Mouse (Mus musculus) MEL (cell line): ENCODE data around the gene Csnk1d. TPM values are rescaled to one million over a fixed set of nuclear protein-coding genes. Genes with fewer than 3 reads are reported as not detected.

Experiments used
- DNase-seq: peaks from one replicate; pipeline ENCODE4 v3.0.0; 2011; ENCODE audit warnings: low read depth, low spot score
- H3K27ac ChIP-seq: 2 replicates; pipeline ENCODE4 v1.5.1; 2012; ENCODE audit warnings: low read depth, mild to moderate bottlenecking, control low read depth, low read length, moderate library complexity; ENCODE audit not compliant: control insufficient read depth
- H3K27me3 ChIP-seq, 2 experiments: fragments of 150-350 bp in 1 of 2; sonication (generic) in 1 of 2; 2 replicates each; pipeline ENCODE4 v1.6.1; 2012; ENCODE audit warnings: low read length in 2 of 2, mild to moderate bottlenecking in 2 of 2, improper control_type of control experiment in 1 of 2, moderate library complexity in 1 of 2; ENCODE audit not compliant: insufficient read depth in 2 of 2, control insufficient read depth in 1 of 2
- H3K36me3 ChIP-seq, 2 experiments: 2 replicates each; pipeline ENCODE4 v1.6.1; 2012 to 2014; ENCODE audit warnings: low read length in 2 of 2, improper control_type of control experiment in 1 of 2, inconsistent platforms in 1 of 2, mild to moderate bottlenecking in 1 of 2; ENCODE audit not compliant: insufficient read depth in 2 of 2, control insufficient read depth in 1 of 2
- H3K4me1 ChIP-seq, 2 experiments: fragments of 150-350 bp in 1 of 2; sonication (generic) in 1 of 2; 2 replicates each; pipeline ENCODE4 v1.6.1; 2012; ENCODE audit warnings: low read length in 2 of 2, improper control_type of control experiment in 1 of 2, mild to moderate bottlenecking in 1 of 2; ENCODE audit not compliant: insufficient read depth in 2 of 2, control insufficient read depth in 1 of 2
- H3K4me3 ChIP-seq, 2 experiments: fragments of 150-350 bp in 1 of 2; sonication (generic) in 1 of 2; 2 replicates each; pipeline ENCODE4 v1.5.1; 2012; ENCODE audit warnings: low read depth in 2 of 2, low read length in 2 of 2, mild to moderate bottlenecking in 2 of 2, moderate library complexity in 2 of 2, control low read depth in 1 of 2, improper control_type of control experiment in 1 of 2; ENCODE audit not compliant: control insufficient read depth in 1 of 2, insufficient read depth in 1 of 2
- H3K79me2 ChIP-seq: 2 replicates; pipeline ENCODE4 v1.6.1; 2012; ENCODE audit warnings: mild to moderate bottlenecking, low read length, moderate library complexity; ENCODE audit not compliant: control insufficient read depth, poor library complexity, insufficient read depth
- H3K9ac ChIP-seq: 2 replicates; pipeline ENCODE4 v1.6.1; 2012; ENCODE audit warnings: low read depth, mild to moderate bottlenecking, control low read depth, low read length, moderate library complexity; ENCODE audit not compliant: control insufficient read depth, poor library complexity, severe bottlenecking
- H3K9me3 ChIP-seq: fragments of 150-350 bp; sonication (generic); replicated peaks from 2 replicates; pipeline ENCODE4 v1.6.1; 2012; ENCODE audit warnings: mild to moderate bottlenecking, low read length, improper control_type of control experiment, moderate library complexity; ENCODE audit not compliant: insufficient read depth
- CHD1 ChIP-seq: IDR thresholded peaks from 2 replicates; pipeline ENCODE4 v1.6.1; 2012; ENCODE audit warnings: low read depth, mild to moderate bottlenecking, inconsistent platforms, low read length, improper control_type of control experiment
- CTCF ChIP-seq, 3 experiments: IDR thresholded peaks in 2 of 3; conservative IDR thresholded peaks in 1 of 3; 2 replicates each; pipeline ENCODE4 v1.5.1; 2011 to 2012; ENCODE audit warnings: low read length in 3 of 3, low read depth in 2 of 3, mild to moderate bottlenecking in 2 of 3, improper control_type of control experiment in 1 of 3, inconsistent platforms in 1 of 3, mixed read lengths in 1 of 3, moderate library complexity in 1 of 3; ENCODE audit not compliant: control insufficient read depth in 1 of 3, insufficient read depth in 1 of 3, poor library complexity in 1 of 3, severe bottlenecking in 1 of 3
- ELF1 ChIP-seq: IDR thresholded peaks from 2 replicates; pipeline ENCODE4 v1.6.1; 2014; ENCODE audit warnings: low read depth, mild to moderate bottlenecking, inconsistent platforms, low read length, improper control_type of control experiment, moderate library complexity
- EP300 ChIP-seq, 2 experiments: IDR thresholded peaks; 2 replicates each; pipeline ENCODE4 v1.6.1; 2011; ENCODE audit warnings: improper control_type of control experiment in 2 of 2, low read length in 2 of 2, low read depth in 1 of 2, mild to moderate bottlenecking in 1 of 2
- KAT2A ChIP-seq: conservative IDR thresholded peaks from 2 replicates; pipeline ENCODE4 v1.6.1; 2012; ENCODE audit warnings: low read depth, low read length, improper control_type of control experiment, inconsistent platforms
- MAFK ChIP-seq: IDR thresholded peaks from 2 replicates; pipeline ENCODE4 v1.6.1; 2011; ENCODE audit warnings: low read depth, mild to moderate bottlenecking, low read length, improper control_type of control experiment, borderline replicate concordance
- MAZ ChIP-seq: IDR thresholded peaks from 2 replicates; pipeline ENCODE4 v1.6.1; 2012; ENCODE audit warnings: low read depth, mild to moderate bottlenecking, inconsistent platforms, low read length, improper control_type of control experiment
- MEF2A ChIP-seq: IDR thresholded peaks from 2 replicates; pipeline ENCODE4 v1.6.1; 2014; ENCODE audit warnings: low read depth, mild to moderate bottlenecking, inconsistent platforms, low read length, improper control_type of control experiment; ENCODE audit not compliant: poor library complexity, insufficient replicate concordance, severe bottlenecking; ENCODE audit errors: extremely low read depth
- NRF1 ChIP-seq: IDR thresholded peaks from 2 replicates; pipeline ENCODE4 v1.6.1; 2014; ENCODE audit warnings: low read depth, mild to moderate bottlenecking, inconsistent platforms, low read length, improper control_type of control experiment, moderate library complexity; ENCODE audit not compliant: poor library complexity, insufficient read depth, severe bottlenecking
- POLR2A ChIP-seq, 2 experiments: IDR thresholded peaks; 2 replicates each; pipeline ENCODE4 v1.6.1; 2011 to 2012; ENCODE audit warnings: low read length in 2 of 2, mild to moderate bottlenecking in 2 of 2, control low read depth in 1 of 2, improper control_type of control experiment in 1 of 2, low read depth in 1 of 2, moderate library complexity in 1 of 2; ENCODE audit not compliant: control insufficient read depth in 1 of 2, insufficient read depth in 1 of 2, poor library complexity in 1 of 2
- POLR2AphosphoS5 ChIP-seq: IDR thresholded peaks from 2 replicates; pipeline ENCODE4 v1.6.1; 2012; ENCODE audit warnings: low read depth, borderline replicate concordance, mild to moderate bottlenecking, inconsistent platforms, low read length, moderate library complexity, mixed read lengths
- RCOR1 ChIP-seq: IDR thresholded peaks from 2 replicates; pipeline ENCODE4 v1.6.1; 2012; ENCODE audit warnings: low read depth, mild to moderate bottlenecking, inconsistent platforms, low read length, improper control_type of control experiment
- TCF12 ChIP-seq: IDR thresholded peaks from 2 replicates; pipeline ENCODE4 v1.6.1; 2014; ENCODE audit warnings: low read depth, mild to moderate bottlenecking, inconsistent platforms, low read length, improper control_type of control experiment, moderate library complexity
- UBTF ChIP-seq: IDR thresholded peaks from 2 replicates; pipeline ENCODE4 v1.6.1; 2012; ENCODE audit warnings: low read depth, mild to moderate bottlenecking, inconsistent platforms, low read length, improper control_type of control experiment, moderate library complexity, borderline replicate concordance; ENCODE audit not compliant: insufficient read depth
- USF1 ChIP-seq: IDR thresholded peaks from 2 replicates; pipeline ENCODE4 v1.6.1; 2014; ENCODE audit warnings: low read depth, mild to moderate bottlenecking, inconsistent platforms, low read length, improper control_type of control experiment, moderate library complexity
- USF2 ChIP-seq, 2 experiments: IDR thresholded peaks; 2 replicates each; pipeline ENCODE4 v1.6.1; 2011 to 2012; ENCODE audit warnings: improper control_type of control experiment in 2 of 2, low read length in 2 of 2, borderline replicate concordance in 1 of 2, inconsistent platforms in 1 of 2, low read depth in 1 of 2, mild to moderate bottlenecking in 1 of 2; ENCODE audit not compliant: insufficient read depth in 1 of 2
- ZKSCAN1 ChIP-seq: IDR thresholded peaks from 2 replicates; pipeline ENCODE4 v1.6.1; 2012; ENCODE audit warnings: low read depth, mild to moderate bottlenecking, inconsistent platforms, low read length, improper control_type of control experiment, moderate library complexity
- polyA plus RNA-seq, 2 experiments: library from polyadenylated mRNA; stranded (reverse) in 1 of 2; unstranded in 1 of 2; fragments of >175 nt in 1 of 2; fragments of >200 nt in 1 of 2; gene quantifications; 2 replicates each; pipeline versions ENCODE4 v1.2.1 to v1.2.4; 2012; ENCODE audit warnings: low replicate concordance in 2 of 2, low read depth in 1 of 2; ENCODE audit not compliant: insufficient read length in 2 of 2, insufficient read depth in 1 of 2, missing spikeins in 1 of 2
- total RNA-seq: library from RNA; depleted of rRNA; stranded (reverse); fragments of 300-350 nt; gene quantifications from 2 replicates; pipeline ENCODE4 v1.2.3, GENCODE M21; 2012

The Csnk1d gene
- total and polyA plus RNA-seq, 3 experiments: 83.2 to 329 (median 121) TPM

DNA sequence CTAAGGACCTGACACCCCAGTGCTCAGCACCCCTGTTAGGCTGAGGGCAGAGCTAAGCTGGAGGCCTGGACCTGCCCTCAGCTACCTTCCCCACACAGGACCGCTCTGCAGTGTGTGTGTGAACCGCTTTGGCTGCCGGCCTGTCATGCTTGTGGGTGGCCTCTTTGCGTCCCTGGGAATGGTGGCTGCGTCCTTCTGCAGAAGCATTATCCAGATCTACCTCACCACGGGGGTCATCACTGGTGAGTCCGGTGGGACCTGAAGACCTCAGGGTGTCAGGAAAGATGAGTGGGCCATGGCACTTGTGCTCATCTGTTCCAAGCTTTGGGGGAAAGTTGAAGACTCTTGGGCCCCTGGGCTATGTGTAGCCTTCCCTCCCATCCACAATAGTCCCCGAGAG is 35.4 kb downstream of the Csnk1d start:
- TF ChIP-seq POLR2AphosphoS5 (no peak), TCF12 (no peak), MEF2A (no peak), UBTF (no peak)
- no peaks in the 10 kb centered on the region for H3K9me3 ChIP-seq
- H3K79me2 ChIP-seq: peaks cover 41% of the 10 kb centered on the region
- H3K4me1 ChIP-seq: peaks cover 4 to 32% of the 10 kb centered on the region in 2 experiments
- DNase-seq: no peak
- H3K36me3 ChIP-seq: peaks cover 20 to 29% of the 10 kb centered on the region in 2 experiments
- no peaks in the 10 kb centered on the region for H3K27me3 ChIP-seq
- H3K4me3 ChIP-seq: no peak overlapping the region
- no peak overlapping the region for H3K27ac ChIP-seq
- H3K9ac ChIP-seq: no peak overlapping the region

DNA sequence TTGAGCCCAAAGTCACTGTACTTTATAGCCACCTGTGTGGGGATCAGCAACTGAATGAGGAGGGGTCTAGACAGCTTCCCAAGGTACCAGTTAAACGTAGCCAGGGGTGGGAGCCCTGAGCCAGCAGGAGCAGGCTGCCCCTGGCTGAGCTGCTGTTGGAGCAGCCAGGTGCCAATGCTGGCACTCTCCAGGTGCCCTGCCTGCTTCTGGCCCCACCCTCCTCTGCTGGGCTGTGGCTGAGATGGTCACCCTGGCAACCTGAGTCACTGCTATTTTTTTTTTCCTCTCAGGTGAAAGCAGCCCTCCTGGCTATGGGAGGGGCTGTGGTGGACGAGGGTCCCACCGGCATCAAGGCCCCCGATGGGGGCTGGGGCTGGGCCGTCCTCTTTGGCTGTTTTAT is 36.2 kb downstream of the Csnk1d start:
- no peaks in the 10 kb centered on the region for H3K9me3 ChIP-seq
- H3K36me3 ChIP-seq: peaks cover 20 to 29% of the 10 kb centered on the region in 2 experiments
- DNase-seq: no peak
- TF ChIP-seq CHD1 (no peak), RCOR1 (no peak), MEF2A (no peak), MAZ (no peak)
- no peak overlapping the region for H3K27ac ChIP-seq
- H3K79me2 ChIP-seq: peaks cover 48% of the 10 kb centered on the region
- H3K4me3 ChIP-seq: no peak overlapping the region
- H3K9ac ChIP-seq: no peak overlapping the region
- no peaks in the 10 kb centered on the region for H3K27me3 ChIP-seq
- H3K4me1 ChIP-seq: peaks cover 4 to 32% of the 10 kb centered on the region in 2 experiments

DNA sequence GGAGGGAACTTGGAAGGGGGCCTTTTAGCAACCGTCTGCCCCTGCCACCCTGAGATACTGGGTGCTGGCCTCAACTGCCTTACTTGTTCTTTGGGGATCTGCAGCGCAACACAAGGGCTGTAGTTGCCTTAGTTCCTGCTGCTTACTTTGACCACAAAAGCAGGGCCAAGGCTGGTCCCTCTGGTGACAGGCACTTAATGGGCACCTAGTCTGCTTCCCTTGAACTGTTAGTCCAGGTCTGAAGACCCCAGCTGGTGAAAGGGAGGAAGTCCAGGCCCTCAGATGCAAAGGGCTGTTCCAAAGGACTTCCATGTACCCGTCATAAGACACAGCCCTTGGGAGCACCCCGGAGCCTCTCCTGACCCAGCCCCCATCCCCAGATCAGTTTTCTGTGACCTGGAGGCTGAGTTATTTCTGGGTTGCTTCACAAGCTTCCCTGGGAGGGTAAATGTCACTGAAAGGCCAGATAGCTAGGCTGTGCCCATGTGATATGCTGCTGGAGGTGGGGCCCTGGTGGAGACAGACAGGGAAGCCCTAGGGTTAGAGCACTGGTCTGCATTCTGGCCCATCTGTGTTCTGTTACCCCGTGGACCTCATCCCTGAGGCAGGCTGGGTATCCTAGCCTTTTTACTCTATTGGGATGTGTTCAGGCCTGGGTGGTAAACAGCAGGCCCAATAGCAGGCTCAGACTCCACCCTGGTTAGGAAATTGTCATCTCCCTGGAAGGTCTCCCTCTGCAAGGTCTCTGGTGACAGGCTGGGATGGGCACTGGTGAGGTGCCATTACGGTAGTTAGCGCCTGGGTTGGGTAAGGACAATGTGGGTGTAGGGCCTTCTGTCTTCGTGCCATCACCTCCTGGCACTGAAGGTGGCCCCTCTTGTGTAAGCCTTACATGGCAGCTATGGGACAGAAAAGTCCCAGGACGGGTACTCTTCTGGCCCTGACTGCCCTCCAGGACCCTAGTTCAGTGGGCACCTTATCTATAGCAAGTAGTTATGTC is 39.1 kb downstream of the Csnk1d start:
- Histone ChIP-seq H3K9ac (peak overlapping the region; percentile 15), H3K27ac (no peak overlapping the region), H3K4me3 (peak overlapping the region; percentile 6 to 57; a peak in 1 of 4 replicates), H3K4me1 (peaks cover 4 to 24% of the 10 kb centered on the region in 2 experiments), H3K79me2 (peaks cover 58% of the 10 kb centered on the region), H3K27me3 (no peaks in the 10 kb centered on the region)
- DNase-seq: peak; percentile 46
- no peak for TF ChIP-seq ZKSCAN1
- no peak for TF ChIP-seq POLR2AphosphoS5
- TF ChIP-seq NRF1: no peak
- TF ChIP-seq MAFK: no peak
- 0 out of 2 replicates have a peak, but pooled peaks have one; percentile 30 for TF ChIP-seq USF1
- no peak for TF ChIP-seq CTCF (IDR thresholded peaks at IDR 0.05 in 2 of 3, conservative IDR thresholded peaks at IDR 0.05 in 1 of 3; ENCODE audit: control insufficient read depth in 1 of 3, insufficient read depth in 1 of 3, low read depth in 2 of 3, low read length in 3 of 3, poor library complexity in 1 of 3, severe bottlenecking in 1 of 3)
- TF ChIP-seq ELF1: no peak
- TF ChIP-seq EP300 (IDR thresholded peaks at IDR 0.05; ENCODE audit: low read depth in 1 of 2, low read length in 2 of 2): 0 out of 4 replicates have a peak, but pooled peaks have one; percentile 8 to 15
- no peak for TF ChIP-seq RCOR1
- no peak for TF ChIP-seq USF2 (IDR thresholded peaks at IDR 0.05; ENCODE audit: borderline replicate concordance in 1 of 2, insufficient read depth in 1 of 2, low read depth in 1 of 2, low read length in 2 of 2)
- no peak for TF ChIP-seq KAT2A
- TF ChIP-seq POLR2A (IDR thresholded peaks at IDR 0.05; ENCODE audit: control insufficient read depth in 1 of 2, insufficient read depth in 1 of 2, low read depth in 1 of 2, low read length in 2 of 2, poor library complexity in 1 of 2): peak in 1 of 2 experiments; percentile 17; a peak in 1 of 4 replicates
- TF ChIP-seq, all 39 proteins: peak for 3
- Histone ChIP-seq H3K36me3 (peaks cover 9 to 18% of the 10 kb centered on the region in 2 experiments), H3K9me3 (no peaks in the 10 kb centered on the region)
